20 mouse cellular contexts compared by ENCODE assay signal in genomic region chr4:119198105-119198504, GRCm38 (mm10). TPM values are rescaled to one million over a fixed set of nuclear protein-coding genes. Genes with fewer than 3 reads are reported as not detected.
DNase-seq lines count a peak whose midpoint lies in the region; ATAC-seq and TF ChIP-seq lines count a peak whose summit lies in the region.
"Had no signal": no experiment of that assay in that cellular context is flagged by ENCODE, and none has a peak within 500 bp of the region (broad histone marks: within the 10 kb centered on the region; RNA-seq: fewer than 3 reads in every experiment).

No protein-coding gene starts in this region.

- no peak overlapping the region for H3K4me3 ChIP-seq in heart, embryonic 11.5 days (ENCODE audit: low read depth, low read length)
- H3K4me3 ChIP-seq in liver, embryonic 12.5 days: no peak overlapping the region
- peak overlapping the region; percentile 66; the same call in 1 of the 2 replicates for H3K4me3 ChIP-seq in G1E (ENCODE audit: low read depth, low read length)
- H3K4me3 ChIP-seq in liver, embryonic 16.5 days (ENCODE audit: low read depth, low read length): no peak overlapping the region
- H3K4me3 ChIP-seq: gastrocnemius, adult 2 months; kidney, embryonic 15.5 days had no signal

- DNase-seq in heart, adult 11 months: no peak
- no peak for DNase-seq in liver
- DNase-seq in G1E (ENCODE audit: low spot score): no peak
- DNase-seq: cerebellum, postnatal 14 days; embryo, embryonic 11 days; gastrocnemius, adult 2 months; heart, adult 18-20 months; right cerebral cortex, postnatal 4 days; thymus, postnatal 14 days had no signal

- H3K9ac ChIP-seq in heart, embryonic 11.5 days (ENCODE audit: low read depth, low read length): no peak overlapping the region
- H3K9ac ChIP-seq in liver, embryonic 12.5 days: peak overlapping the region; percentile 42; the same call in 1 of the 2 replicates
- H3K9ac ChIP-seq in liver, embryonic 16.5 days (ENCODE audit: low read depth, low read length): no peak overlapping the region
- H3K9ac ChIP-seq: kidney, embryonic 15.5 days had no signal

- 84% methylated on average over 6 of the region's 6 CpGs for WGBS in heart, embryonic 11.5 days (ENCODE audit: insufficient replicate concordance)
- 77% methylated on average over 6 of the region's 6 CpGs for WGBS in liver, embryonic 12.5 days (ENCODE audit: insufficient replicate concordance)
- WGBS in liver, embryonic 16.5 days (ENCODE audit: insufficient replicate concordance): 69% methylated on average over 6 of the region's 6 CpGs

- peaks cover 5% of the 10 kb centered on the region for H3K36me3 ChIP-seq in heart, embryonic 11.5 days (ENCODE audit: control insufficient read depth, insufficient read depth, low read length)
- H3K36me3 ChIP-seq in liver, embryonic 12.5 days: peaks cover 50% of the 10 kb centered on the region
- peaks cover 68% of the 10 kb centered on the region for H3K36me3 ChIP-seq in G1E (replicated peaks)
- H3K36me3 ChIP-seq in liver, embryonic 16.5 days (ENCODE audit: control insufficient read depth, insufficient read depth): peaks cover 5% of the 10 kb centered on the region

- H3K27me3 ChIP-seq in heart, embryonic 11.5 days (ENCODE audit: control insufficient read depth, insufficient read depth, low read length): no peaks in the 10 kb centered on the region
- no peaks in the 10 kb centered on the region for H3K27me3 ChIP-seq in liver, embryonic 12.5 days (replicated peaks)
- H3K27me3 ChIP-seq in G1E (ENCODE audit: insufficient read depth, low read length): no peaks in the 10 kb centered on the region
- H3K27me3 ChIP-seq in liver, embryonic 16.5 days (ENCODE audit: control insufficient read depth, insufficient read depth, low read depth, low read length): no peaks in the 10 kb centered on the region
- H3K27me3 ChIP-seq: kidney, embryonic 15.5 days had no signal

- H3K4me1 ChIP-seq in heart, embryonic 11.5 days (ENCODE audit: control insufficient read depth, insufficient read depth, low read length): peaks cover 17% of the 10 kb centered on the region
- H3K4me1 ChIP-seq in liver, embryonic 12.5 days: peaks cover 58% of the 10 kb centered on the region
- peaks cover 75% of the 10 kb centered on the region for H3K4me1 ChIP-seq in G1E (ENCODE audit: insufficient read depth, low read depth, low read length)
- H3K4me1 ChIP-seq in liver, embryonic 16.5 days (ENCODE audit: control insufficient read depth, low read depth, low read length): peaks cover 41% of the 10 kb centered on the region

- no peaks in the 10 kb centered on the region for H3K9me3 ChIP-seq in heart, embryonic 11.5 days (replicated peaks; ENCODE audit: control insufficient read depth, low read length)
- no peaks in the 10 kb centered on the region for H3K9me3 ChIP-seq in liver, embryonic 12.5 days (replicated peaks)
- H3K9me3 ChIP-seq in G1E (replicated peaks): no peaks in the 10 kb centered on the region
- no peaks in the 10 kb centered on the region for H3K9me3 ChIP-seq in liver, embryonic 16.5 days (replicated peaks; ENCODE audit: control insufficient read depth, low read length)
- H3K9me3 ChIP-seq: kidney, embryonic 15.5 days had no signal

- peak overlapping the region; percentile 11; the same call in 1 of the 2 replicates for H3K4me2 ChIP-seq in heart, embryonic 11.5 days
- H3K4me2 ChIP-seq in liver, embryonic 12.5 days: peak overlapping the region; percentile 85
- H3K4me2 ChIP-seq in liver, embryonic 16.5 days (ENCODE audit: low read depth, low read length): 0 out of 2 replicates have a peak overlapping the region, but pooled peaks have one; percentile 10
- H3K4me2 ChIP-seq: kidney, embryonic 15.5 days had no signal

- H3K27ac ChIP-seq in heart, embryonic 11.5 days (ENCODE audit: low read depth, low read length): no peak overlapping the region
- H3K27ac ChIP-seq in liver, embryonic 12.5 days: peak overlapping the region; percentile 46
- peak overlapping the region; percentile 28; the same call in 1 of the 2 replicates for H3K27ac ChIP-seq in liver, embryonic 16.5 days (ENCODE audit: low read length)
- H3K27ac ChIP-seq: gastrocnemius, adult 2 months; kidney, embryonic 15.5 days had no signal

- TF ChIP-seq CTCF in G1E (IDR thresholded peaks at IDR 0.05; ENCODE audit: low read depth, low read length): no peak

- no peak for ATAC-seq in heart, embryonic 11.5 days (replicated peaks; ENCODE audit: insufficient number of reproducible peaks, low FRiP score, low TSS enrichment)
- ATAC-seq in liver, embryonic 12.5 days: no peak
- no peak for ATAC-seq in G1E (ENCODE audit: extremely low read depth, insufficient number of reproducible peaks, low FRiP score, poor library complexity, severe bottlenecking)
- no peak for ATAC-seq in liver, embryonic 16.5 days (ENCODE audit: low read depth)
- no peak for ATAC-seq in monocyte, adult 5-6 weeks (replicated peaks; ENCODE audit: insufficient number of reproducible peaks, low FRiP score, low TSS enrichment, poor library complexity, severe bottlenecking)
- ATAC-seq: intestine, embryonic 16.5 days had no signal

RNA-seq across cellular contexts. Expression of gene Svbp, which starts 3.0 kb away (rescaled TPM):
- 138 and 143 TPM in 2 replicates for polyA plus RNA-seq in heart, embryonic 11.5 days (2014; fragmentation: Nextera tagmentation; extraction: Ambion mirVana)
- polyA plus RNA-seq in liver, embryonic 12.5 days (2016; fragmentation: Nextera tagmentation; extraction: Ambion mirVana): 114 and 121 TPM in 2 replicates
- total RNA-seq in G1E (2014; fragmentation: Nextera tagmentation) (47.3 and 63.2 TPM in 2 replicates), G1E (2017) (119 and 190 TPM in 2 replicates)
- 515 and 560 TPM in 2 replicates for polyA plus RNA-seq in G1E (2012)
- 69.6 and 79.2 TPM in 2 replicates for polyA plus RNA-seq in liver, embryonic 16.5 days (2015; fragmentation: Nextera tagmentation; extraction: Ambion mirVana)
- total RNA-seq in monocyte, adult 5-6 weeks (2017): 4.9 to 35.0 TPM (median 16.9 TPM) in 3 replicates

RNA-seq across cellular contexts. Expression of gene Ermap, which starts 8.3 kb away (rescaled TPM):
- 34.7 and 58.1 TPM in 2 replicates for polyA plus RNA-seq in heart, embryonic 11.5 days (2014; fragmentation: Nextera tagmentation; extraction: Ambion mirVana)
- polyA plus RNA-seq in liver, embryonic 12.5 days (2016; fragmentation: Nextera tagmentation; extraction: Ambion mirVana): 328 and 333 TPM in 2 replicates
- total RNA-seq in G1E (2014; fragmentation: Nextera tagmentation) (249 and 348 TPM in 2 replicates), G1E (2017) (81.1 and 96.0 TPM in 2 replicates)
- 47.4 and 62.9 TPM in 2 replicates for polyA plus RNA-seq in G1E (2012)
- 359 and 361 TPM in 2 replicates for polyA plus RNA-seq in liver, embryonic 16.5 days (2015; fragmentation: Nextera tagmentation; extraction: Ambion mirVana)
- total RNA-seq in monocyte, adult 5-6 weeks (2017): 0.29 to 0.58 TPM in 2 of 3 replicates, not detected in the other
- total RNA-seq: gastrocnemius, adult 2 months; heart, adult 18-20 months had no signal
- polyA plus RNA-seq: liver, adult 2 months had no signal

RNA-seq across cellular contexts. Expression of gene Tmem269, which starts 19.9 kb away (rescaled TPM):
- not detected in 2 replicates for polyA plus RNA-seq in heart, embryonic 11.5 days (2014; fragmentation: Nextera tagmentation; extraction: Ambion mirVana)
- polyA plus RNA-seq in liver, embryonic 12.5 days (2016; fragmentation: Nextera tagmentation; extraction: Ambion mirVana): not detected in 2 replicates
- total RNA-seq in G1E (2014; fragmentation: Nextera tagmentation) (not detected in 2 replicates), G1E (2017) (not detected in 2 replicates)
- polyA plus RNA-seq in G1E (2012): not detected in 2 replicates
- not detected in 2 replicates for polyA plus RNA-seq in liver, embryonic 16.5 days (2015; fragmentation: Nextera tagmentation; extraction: Ambion mirVana)
- total RNA-seq in monocyte, adult 5-6 weeks (2017): not detected in 3 replicates
- total RNA-seq: adrenal gland, postnatal 4 days; ES-E14; gastrocnemius, adult 2 months; heart, adult 18-20 months; heart, postnatal 25 days; neutrophil, adult 5-6 weeks had no signal
- polyA plus RNA-seq: intestine, embryonic 16.5 days; kidney, embryonic 15.5 days had no signal

RNA-seq across cellular contexts. Expression of gene Zfp691, which starts 24.1 kb away (rescaled TPM):
- 10.9 and 13.7 TPM in 2 replicates for polyA plus RNA-seq in heart, embryonic 11.5 days (2014; fragmentation: Nextera tagmentation; extraction: Ambion mirVana)
- 3.6 and 3.8 TPM in 2 replicates for polyA plus RNA-seq in liver, embryonic 12.5 days (2016; fragmentation: Nextera tagmentation; extraction: Ambion mirVana)
- total RNA-seq in G1E (2014; fragmentation: Nextera tagmentation): 29.7 and 50.3 TPM in 2 replicates
- 6.7 and 7.7 TPM in 2 replicates for total RNA-seq in G1E (2017)
- polyA plus RNA-seq in G1E (2012): 14.4 and 17.2 TPM in 2 replicates
- 2.0 and 2.1 TPM in 2 replicates for polyA plus RNA-seq in liver, embryonic 16.5 days (2015; fragmentation: Nextera tagmentation; extraction: Ambion mirVana)
- 6.1 to 7.5 TPM (median 6.9 TPM) in 3 replicates for total RNA-seq in monocyte, adult 5-6 weeks (2017)

RNA-seq across cellular contexts. Expression of gene AU022252, which starts 34.4 kb away (rescaled TPM):
- polyA plus RNA-seq in heart, embryonic 11.5 days (2014; fragmentation: Nextera tagmentation; extraction: Ambion mirVana): 33.2 and 34.7 TPM in 2 replicates
- polyA plus RNA-seq in liver, embryonic 12.5 days (2016; fragmentation: Nextera tagmentation; extraction: Ambion mirVana): 18.1 and 19.6 TPM in 2 replicates
- total RNA-seq in G1E (2014; fragmentation: Nextera tagmentation) (16.2 and 25.9 TPM in 2 replicates), G1E (2017) (13.8 and 14.0 TPM in 2 replicates)
- polyA plus RNA-seq in G1E (2012): 10.1 and 15.2 TPM in 2 replicates
- 10.0 and 11.6 TPM in 2 replicates for polyA plus RNA-seq in liver, embryonic 16.5 days (2015; fragmentation: Nextera tagmentation; extraction: Ambion mirVana)
- total RNA-seq in monocyte, adult 5-6 weeks (2017): 3.5 to 10.4 TPM (median 4.1 TPM) in 3 replicates

Comparison
In these comparisons a context has a peak if more than half of its experiments do, and no peak if none do; other contexts are left out.
1. H3K4me2 ChIP-seq: peak in every context shown above with its lines; median percentile 85 in liver, embryonic 12.5 days; 11 in heart, embryonic 11.5 days; 10 in liver, embryonic 16.5 days.